Mouse (Mus musculus): Measurements from ENCODE around the gene Vmn2r113. TPM values are rescaled to one million over a fixed set of nuclear protein-coding genes. Genes with fewer than 3 reads are reported as not detected.
"Not testable (repeated sequence)": the region's sequence is repeated elsewhere in the genome, so short reads cannot be mapped to it uniquely, and the experiment has no call there.

The Vmn2r113 gene
- 0.12 TPM in 1 of 2 replicates, not detected in the other for polyA plus RNA-seq (2012; ENCODE audit: insufficient read depth, insufficient read length, missing spikeins)

GRCm38 (mm10) chr17:22942684-22943083 lies at the start of gene Vmn2r113:
TSS of gene Vmn2r113 (plus strand) at chr17:22942984.
- H3K4me1 ChIP-seq (ENCODE audit: control insufficient read depth, insufficient read depth, low read length); H3K4me3 ChIP-seq (ENCODE audit: insufficient read depth, low read length); H3K27ac ChIP-seq (ENCODE audit: insufficient read depth, low read depth, low read length): not testable (repeated sequence)

Other genes starting within 250 kb of the Vmn2r113 start
- 13.5 and 14.0 TPM in 2 replicates for gene Zfp945, start 75.8 kb upstream of the Vmn2r113 start, polyA plus RNA-seq (2012; ENCODE audit: insufficient read depth, insufficient read length, missing spikeins)
- gene Vmn2r-ps130, start 118.2 kb downstream of the Vmn2r113 start, polyA plus RNA-seq (2012; ENCODE audit: insufficient read depth, insufficient read length, missing spikeins) = not detected in 2 replicates